In the genomic region with DNA sequence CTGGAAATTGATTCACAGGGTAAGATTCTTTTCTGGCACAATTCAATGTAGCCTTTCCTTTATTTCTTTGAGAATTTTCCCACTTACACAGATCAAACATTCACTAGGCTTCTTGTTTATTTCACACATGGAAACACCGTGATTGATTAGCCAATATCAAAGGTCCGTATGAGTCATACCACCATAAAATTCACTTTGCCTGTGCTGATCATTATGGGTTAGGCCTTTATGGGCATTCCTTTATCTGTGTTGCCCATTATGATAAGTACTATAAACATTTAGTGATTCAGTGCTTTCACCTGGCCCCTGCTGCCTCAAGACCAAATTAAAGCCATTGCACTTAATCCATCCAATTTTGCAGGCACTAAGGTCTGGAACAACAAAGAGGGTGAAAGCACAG, we compare ENCODE assay signal across 25 mouse cellular contexts.
"Had no signal": no experiment of that assay in that cellular context is flagged by ENCODE, and none has a peak within 500 bp of the region (broad histone marks: within the 10 kb centered on the region; RNA-seq: fewer than 3 reads in every experiment).

No protein-coding gene starts in this region.

- H3K4me1 ChIP-seq: heart, embryonic 13.5 days; heart, embryonic 15.5 days; hindbrain, embryonic 13.5 days; hindbrain, embryonic 15.5 days; limb, embryonic 10.5 days; limb, embryonic 12.5 days; liver, embryonic 13.5 days had no signal

- H3K9ac ChIP-seq: heart, embryonic 13.5 days; heart, embryonic 15.5 days; hindbrain, embryonic 13.5 days; hindbrain, embryonic 15.5 days; limb, embryonic 12.5 days; liver, embryonic 13.5 days had no signal

- H3K4me2 ChIP-seq: heart, embryonic 11.5 days; heart, embryonic 13.5 days; heart, embryonic 15.5 days; hindbrain, embryonic 13.5 days; hindbrain, embryonic 15.5 days; limb, embryonic 12.5 days; liver, embryonic 11.5 days; liver, embryonic 13.5 days had no signal

- H3K4me3 ChIP-seq: gastrocnemius, adult 2 months; heart, adult 2 months; heart, embryonic 13.5 days; heart, embryonic 15.5 days; hindbrain, embryonic 13.5 days; hindbrain, embryonic 15.5 days; limb, embryonic 10.5 days; limb, embryonic 12.5 days; liver, embryonic 13.5 days had no signal

- H3K27me3 ChIP-seq: heart, embryonic 13.5 days; heart, embryonic 15.5 days; hindbrain, embryonic 13.5 days; hindbrain, embryonic 15.5 days; limb, embryonic 12.5 days; liver, embryonic 13.5 days had no signal

- H3K27ac ChIP-seq: gastrocnemius, adult 2 months; heart, adult 2 months; heart, embryonic 13.5 days; heart, embryonic 15.5 days; hindbrain, embryonic 13.5 days; hindbrain, embryonic 15.5 days; hindbrain, postnatal 0 days; limb, embryonic 10.5 days; limb, embryonic 12.5 days; liver, embryonic 13.5 days had no signal

- H3K9me3 ChIP-seq: heart, embryonic 13.5 days; heart, embryonic 15.5 days; hindbrain, embryonic 13.5 days; hindbrain, embryonic 15.5 days; limb, embryonic 10.5 days; limb, embryonic 12.5 days; liver, embryonic 13.5 days had no signal

- H3K36me3 ChIP-seq: heart, embryonic 13.5 days; heart, embryonic 15.5 days; hindbrain, embryonic 13.5 days; hindbrain, embryonic 15.5 days; limb, embryonic 10.5 days; limb, embryonic 12.5 days; liver, embryonic 13.5 days had no signal

- DNase-seq: gastrocnemius, adult 2 months; gastrocnemius, postnatal 10 days; gastrocnemius, postnatal 36 days; heart, adult 11 months; heart, adult 2 months; heart, postnatal 14 days; heart, postnatal 36 days; kidney, adult 18-20 months; kidney, adult 8-10 months; kidney, postnatal 10 days; kidney, postnatal 25 days; kidney, postnatal 4 days; layer of hippocampus, adult 9-11 months; layer of hippocampus, postnatal 36 days; liver; liver, embryonic 13.5 days had no signal

- ATAC-seq: hindbrain, postnatal 0 days had no signal
